Mouse (Mus musculus) forebrain, embryonic 16.5 days (tissue): ENCODE results near the gene Fam120a. TPM values are rescaled to one million over a fixed set of nuclear protein-coding genes. Genes with fewer than 3 reads are reported as not detected.

Experiments used
- ATAC-seq: fragments of 200-750 bp; cut with Nextera tagmentation; 2 replicates; pipeline ENCODE4 v1.8.0; 2017; ENCODE audit warnings: mild to moderate bottlenecking, moderate library complexity
- H3K27ac ChIP-seq: fragments of 300-500 bp; sonication (generic); 2 replicates; pipeline ENCODE4 v1.5.1; 2014; ENCODE audit warnings: low read length, control low read depth
- H3K27me3 ChIP-seq: fragments of 300-500 bp; sonication (generic); replicated peaks from 2 replicates; pipeline ENCODE4 v1.6.1; 2014; ENCODE audit warnings: low read length; ENCODE audit not compliant: control insufficient read depth, insufficient read depth
- H3K36me3 ChIP-seq: fragments of 300-500 bp; sonication (generic); 2 replicates; pipeline ENCODE4 v1.6.1; 2014; ENCODE audit not compliant: control insufficient read depth, insufficient read depth
- H3K4me1 ChIP-seq: fragments of 300-500 bp; sonication (generic); replicated peaks from 2 replicates; pipeline ENCODE4 v1.6.1; 2014; ENCODE audit warnings: low read length; ENCODE audit not compliant: control insufficient read depth, insufficient read depth
- H3K4me2 ChIP-seq: fragments of 300-500 bp; sonication (generic); 2 replicates; pipeline ENCODE4 v1.6.1; 2014; ENCODE audit warnings: mild to moderate bottlenecking, low read length, control low read depth
- H3K4me3 ChIP-seq: fragments of 300-500 bp; sonication (generic); replicated peaks from 2 replicates; pipeline ENCODE4 v1.5.1; 2014; ENCODE audit warnings: mild to moderate bottlenecking, low read length, control low read depth
- H3K9ac ChIP-seq: fragments of 300-500 bp; sonication (generic); replicated peaks from 2 replicates; pipeline ENCODE4 v1.6.1; 2014; ENCODE audit warnings: low read depth, low read length, control low read depth
- H3K9me3 ChIP-seq: fragments of 300-500 bp; sonication (generic); 2 replicates; pipeline ENCODE4 v1.6.1; 2016; ENCODE audit warnings: low read length; ENCODE audit not compliant: control insufficient read depth
- WGBS: fragments of 180-500 bp; shearing (Covaris S2); extraction: QIAGEN DNeasy Blood & Tissue Kit; methylation state at CpG from one replicate; pipeline ENCODE4 v1.1.7; 2014; 5-methylcytosine and 5-hydroxymethylcytosine counted together
- polyA plus RNA-seq: library from polyadenylated mRNA; unstranded; fragments of >200 nt; fragmentation: Nextera tagmentation; extraction: Ambion mirVana; gene quantifications from 2 replicates; pipeline ENCODE4 v1.2.1, GENCODE M21; 2015

Fam120a gene
- polyA plus RNA-seq, 1 experiment from 2014 or later: 13.7 TPM

DNA sequence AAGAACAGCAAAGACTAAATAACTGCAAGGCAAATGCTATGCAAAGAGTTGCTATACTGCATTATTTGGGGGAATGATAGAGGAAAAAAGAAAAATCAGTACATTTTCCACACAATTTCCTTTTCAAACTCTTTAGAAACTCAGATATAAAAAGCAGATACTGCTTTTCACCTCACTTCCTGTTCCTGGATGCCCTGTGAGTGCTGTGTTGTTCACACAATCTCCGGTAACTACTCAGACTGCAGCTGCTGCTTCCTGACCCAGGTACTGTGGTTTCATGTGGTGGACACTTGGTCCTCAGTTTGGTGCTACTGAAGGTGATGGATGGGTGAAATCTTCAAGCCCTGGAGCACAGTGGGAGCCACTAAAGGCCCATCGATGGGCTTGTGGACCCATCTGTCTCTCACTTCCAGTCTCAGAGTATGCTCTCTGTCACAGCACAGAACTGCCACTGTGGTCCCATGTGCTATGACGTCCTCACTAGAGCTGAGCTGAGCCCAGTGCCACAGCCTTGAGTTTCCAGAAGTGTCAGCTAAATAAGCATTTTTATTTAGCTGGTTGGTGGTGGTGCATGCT lies 38.2 kb downstream of the Fam120a start:
- no peak for ATAC-seq
- no peak overlapping the region for H3K9ac ChIP-seq
- peaks cover 9% of the 10 kb centered on the region; the same call in 1 of the 2 replicates for H3K36me3 ChIP-seq
- H3K4me2 ChIP-seq: no peak overlapping the region
- no peak overlapping the region for H3K4me3 ChIP-seq
- H3K27ac ChIP-seq: no peak overlapping the region
- WGBS: 92% methylated on average over 3 of the region's 3 CpGs
- no peaks in the 10 kb centered on the region for H3K27me3 ChIP-seq
- H3K4me1 ChIP-seq: no peaks in the 10 kb centered on the region; the same call in 1 of the 2 replicates
- no peaks in the 10 kb centered on the region for H3K9me3 ChIP-seq

DNA sequence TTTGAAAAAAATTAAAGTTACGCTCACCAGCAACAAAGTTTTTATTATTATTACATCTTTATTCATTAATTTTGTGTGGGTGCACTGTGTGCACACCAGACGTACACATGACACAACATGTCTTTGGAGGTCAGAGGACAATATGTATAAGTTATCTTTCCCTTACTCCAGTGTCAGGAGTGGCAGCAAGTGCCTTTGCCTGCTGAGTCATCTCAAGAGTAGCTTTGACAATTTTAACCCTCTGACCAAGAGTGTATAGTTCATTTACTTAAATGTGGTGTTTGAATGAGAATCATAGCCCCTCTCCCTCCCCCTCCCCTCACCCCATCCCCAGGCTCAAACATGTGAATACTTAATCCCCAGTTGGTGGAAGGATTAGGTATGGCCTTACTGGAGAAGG lies 40.2 kb downstream of the Fam120a start:
- H3K36me3 ChIP-seq: peaks cover 7% of the 10 kb centered on the region; the same call in 1 of the 2 replicates
- no peak overlapping the region for H3K9ac ChIP-seq
- no peak overlapping the region for H3K27ac ChIP-seq
- no peaks in the 10 kb centered on the region; the same call in 1 of the 2 replicates for H3K4me1 ChIP-seq
- H3K4me2 ChIP-seq: no peak overlapping the region
- no peak for ATAC-seq
- no peak overlapping the region for H3K4me3 ChIP-seq
- H3K9me3 ChIP-seq: no peaks in the 10 kb centered on the region
- 92% methylated on average over 2 of the region's 2 CpGs for WGBS
- no peaks in the 10 kb centered on the region for H3K27me3 ChIP-seq

DNA sequence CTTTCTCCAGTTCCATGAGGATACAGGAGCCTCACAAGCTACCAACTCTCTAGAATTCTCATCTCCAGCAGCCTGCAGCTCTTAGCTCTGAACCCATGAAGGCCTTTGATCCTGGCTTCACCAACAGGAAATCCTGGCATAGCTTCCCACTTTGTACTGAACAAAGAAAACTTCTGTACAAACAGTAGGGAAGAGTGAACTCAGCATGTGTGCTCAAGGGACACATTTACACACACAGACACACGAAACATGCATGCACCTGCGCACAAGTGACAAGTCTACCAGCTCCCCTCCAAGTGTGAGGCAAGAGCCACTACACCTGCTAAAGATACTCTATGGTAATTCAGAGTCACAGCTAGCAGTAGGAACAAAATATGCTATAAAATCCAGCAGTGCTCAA lies 45.1 kb downstream of the Fam120a start:
- H3K27me3 ChIP-seq: no peaks in the 10 kb centered on the region
- H3K4me3 ChIP-seq: no peak overlapping the region
- ATAC-seq: no peak
- H3K36me3 ChIP-seq: peaks cover 17% of the 10 kb centered on the region
- no peaks in the 10 kb centered on the region for H3K4me1 ChIP-seq
- 84% methylated on average over 2 of the region's 2 CpGs for WGBS
- no peak overlapping the region for H3K4me2 ChIP-seq
- H3K9ac ChIP-seq: no peak overlapping the region
- H3K9me3 ChIP-seq: no peaks in the 10 kb centered on the region
- no peak overlapping the region for H3K27ac ChIP-seq

GRCm38 (mm10) chr13:48921256-48921655 lies 46.6 kb downstream of the Fam120a start:
- Histone ChIP-seq H3K4me2 (no peak overlapping the region), H3K36me3 (peaks cover 20% of the 10 kb centered on the region), H3K9ac (no peak overlapping the region), H3K4me3 (no peak overlapping the region), H3K9me3 (no peaks in the 10 kb centered on the region), H3K27me3 (no peaks in the 10 kb centered on the region), H3K4me1 (no peaks in the 10 kb centered on the region), H3K27ac (no peak overlapping the region)
- ATAC-seq: no peak
- WGBS: 88% methylated on average over 1 of the region's 1 CpGs

DNA sequence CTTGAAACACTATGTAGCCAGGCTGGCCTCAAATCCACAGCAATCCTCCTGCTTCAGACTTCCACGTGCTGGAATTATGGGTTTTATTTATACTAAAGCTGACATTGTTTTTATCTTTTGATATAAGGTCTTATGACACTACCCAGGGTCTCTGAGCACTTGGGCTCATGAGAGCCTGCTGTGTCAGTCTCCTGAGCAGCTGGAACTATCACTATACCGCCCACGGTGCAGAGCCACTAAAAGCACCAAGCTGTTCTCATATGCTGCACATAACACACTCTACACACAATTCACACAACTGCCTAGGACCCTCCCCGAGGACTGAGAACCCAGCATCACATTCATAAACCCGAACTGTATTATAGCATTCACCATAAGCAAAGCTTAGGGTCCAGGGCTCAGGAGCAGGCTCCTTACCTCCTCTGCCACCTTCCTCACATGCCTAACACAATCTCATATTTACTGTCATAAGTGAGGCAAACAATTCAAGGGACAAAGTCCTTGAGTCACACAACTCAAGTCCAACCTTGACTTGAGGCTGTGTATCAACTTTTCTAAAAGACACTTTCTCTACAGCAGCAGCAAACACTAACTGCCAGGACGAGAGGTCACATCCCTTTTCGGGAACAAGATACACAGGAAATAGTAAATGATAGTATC lies 47.9 kb downstream of the Fam120a start:
- H3K36me3 ChIP-seq: peaks cover 20% of the 10 kb centered on the region
- no peak overlapping the region for H3K4me3 ChIP-seq
- no peak overlapping the region for H3K9ac ChIP-seq
- 90% methylated on average over 7 of the region's 7 CpGs for WGBS
- H3K4me1 ChIP-seq: no peaks in the 10 kb centered on the region
- no peaks in the 10 kb centered on the region for H3K9me3 ChIP-seq
- H3K27ac ChIP-seq: no peak overlapping the region
- H3K4me2 ChIP-seq: no peak overlapping the region
- no peak for ATAC-seq
- H3K27me3 ChIP-seq: no peaks in the 10 kb centered on the region

DNA sequence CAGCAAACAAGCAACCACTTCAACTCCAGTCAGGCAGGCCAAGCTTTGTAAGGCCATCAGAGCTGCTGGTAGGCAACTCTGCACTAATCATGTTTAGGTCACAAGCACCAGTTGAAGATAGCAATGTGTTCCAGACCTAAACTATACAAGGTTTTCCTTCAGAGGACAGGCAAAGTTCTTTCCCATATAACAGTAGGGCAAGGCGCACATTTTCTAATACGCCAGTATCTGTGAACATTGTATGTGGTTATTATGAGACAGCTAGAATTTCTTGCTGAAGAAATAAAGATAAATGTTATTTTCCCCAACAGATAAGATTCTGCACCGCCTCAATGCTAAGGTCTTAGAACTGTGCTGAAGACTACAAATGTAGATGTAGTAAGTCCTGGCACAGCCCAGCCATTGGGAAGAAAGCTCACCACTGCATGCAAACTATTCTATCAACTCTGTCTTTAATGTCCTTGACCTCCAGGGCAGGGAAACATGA lies 50.7 kb downstream of the Fam120a start:
- Histone ChIP-seq H3K4me2 (no peak overlapping the region), H3K9me3 (no peaks in the 10 kb centered on the region), H3K27me3 (no peaks in the 10 kb centered on the region), H3K36me3 (peaks cover 23% of the 10 kb centered on the region), H3K27ac (no peak overlapping the region), H3K4me1 (peaks cover 3% of the 10 kb centered on the region; the same call in 1 of the 2 replicates), H3K4me3 (no peak overlapping the region), H3K9ac (no peak overlapping the region)
- ATAC-seq: no peak
- 98% methylated on average over 3 of the region's 3 CpGs for WGBS

- Histone ChIP-seq H3K4me3 (no peak overlapping the region), H3K4me1 (peaks cover 7% of the 10 kb centered on the region; the same call in 1 of the 2 replicates), H3K9me3 (no peaks in the 10 kb centered on the region), H3K36me3 (peaks cover 8% of the 10 kb centered on the region), H3K9ac (no peak overlapping the region), H3K27me3 (no peaks in the 10 kb centered on the region), H3K27ac (no peak overlapping the region), H3K4me2 (no peak overlapping the region)
- no peak for ATAC-seq
- 23% methylated on average over 1 of the region's 1 CpGs for WGBS
These were observed 54.1 kb downstream of the Fam120a start for GRCm38 (mm10) chr13:48913680-48914079.

GRCm38 (mm10) chr13:48913141-48913540 lies 54.7 kb downstream of the Fam120a start:
- Histone ChIP-seq H3K9me3 (no peaks in the 10 kb centered on the region), H3K9ac (no peak overlapping the region), H3K4me3 (no peak overlapping the region), H3K4me1 (peaks cover 7% of the 10 kb centered on the region; the same call in 1 of the 2 replicates), H3K27me3 (no peaks in the 10 kb centered on the region), H3K36me3 (peaks cover 11% of the 10 kb centered on the region), H3K4me2 (no peak overlapping the region), H3K27ac (no peak overlapping the region)
- WGBS: 87% methylated on average over 3 of the region's 3 CpGs
- ATAC-seq: no peak

DNA sequence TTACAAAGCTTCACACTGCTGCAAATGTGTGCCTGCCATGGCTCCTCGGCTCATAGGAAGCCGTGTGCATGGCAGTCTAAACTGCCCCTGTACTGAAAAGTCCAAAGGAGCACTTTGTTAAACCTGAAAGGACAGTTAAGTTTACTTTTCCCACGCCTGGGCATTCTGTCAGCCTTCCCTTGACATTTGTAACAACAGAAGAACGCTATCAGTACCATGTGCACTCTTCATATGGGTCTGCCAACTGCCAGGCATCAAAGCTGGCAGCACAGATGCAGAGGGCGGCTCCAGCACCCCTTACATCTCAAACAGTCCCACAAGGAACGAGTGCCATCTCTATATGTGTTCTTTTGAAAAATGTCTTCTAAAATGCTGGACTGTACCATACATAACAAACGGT lies 56.4 kb downstream of the Fam120a start:
- H3K4me2 ChIP-seq: no peak overlapping the region
- H3K36me3 ChIP-seq: peaks cover 8% of the 10 kb centered on the region
- no peaks in the 10 kb centered on the region for H3K9me3 ChIP-seq
- peaks cover 7% of the 10 kb centered on the region; the same call in 1 of the 2 replicates for H3K4me1 ChIP-seq
- H3K27me3 ChIP-seq: no peaks in the 10 kb centered on the region
- H3K27ac ChIP-seq: no peak overlapping the region
- H3K9ac ChIP-seq: no peak overlapping the region
- no peak overlapping the region for H3K4me3 ChIP-seq
- 69% methylated on average over 7 of the region's 7 CpGs for WGBS
- ATAC-seq: no peak
